Mouse (Mus musculus) olfactory bulb, adult 2 months (tissue): ENCODE measurements at regions not wholly inside any gene's neighbourhood (a gene's known extent, or its start where the extent isn't known, plus 50 kb on each side); places are given as distances from the start of the nearest gene placed in this dataset.
A peak's percentile ranks its signal among the peaks of the same experiment; 100 is the strongest.

Source experiments
- H3K27ac ChIP-seq: fragments of 200-500 bp; 2 replicates; pipeline ENCODE4 v1.5.1; 2012; ENCODE audit warnings: low read depth, low read length; ENCODE audit not compliant: insufficient read depth
- H3K4me1 ChIP-seq: fragments of 200-500 bp; 2 replicates; pipeline ENCODE4 v1.6.1; 2012; ENCODE audit warnings: low read length; ENCODE audit not compliant: control insufficient read depth, insufficient read depth
- H3K4me3 ChIP-seq: fragments of 200-500 bp; 2 replicates; pipeline ENCODE4 v1.5.1; 2012; ENCODE audit warnings: mild to moderate bottlenecking, low read depth, low read length, moderate library complexity; ENCODE audit not compliant: insufficient read depth
- CTCF ChIP-seq: fragments of 200-500 bp; IDR thresholded peaks from 2 replicates; pipeline ENCODE4 v1.5.1; 2012; ENCODE audit warnings: low read depth, mild to moderate bottlenecking, low read length, moderate library complexity; ENCODE audit not compliant: insufficient read depth
- POLR2A ChIP-seq: fragments of 200-500 bp; IDR thresholded peaks from 2 replicates; pipeline ENCODE4 v1.6.1; 2012; ENCODE audit warnings: mild to moderate bottlenecking, low read depth, low read length, moderate library complexity; ENCODE audit not compliant: insufficient read depth
- WGBS: fragments of 180-500 bp; shearing (Covaris S2); methylation state at CpG from one replicate; pipeline ENCODE4 v1.1.7; 2018; 5-methylcytosine and 5-hydroxymethylcytosine counted together

DNA sequence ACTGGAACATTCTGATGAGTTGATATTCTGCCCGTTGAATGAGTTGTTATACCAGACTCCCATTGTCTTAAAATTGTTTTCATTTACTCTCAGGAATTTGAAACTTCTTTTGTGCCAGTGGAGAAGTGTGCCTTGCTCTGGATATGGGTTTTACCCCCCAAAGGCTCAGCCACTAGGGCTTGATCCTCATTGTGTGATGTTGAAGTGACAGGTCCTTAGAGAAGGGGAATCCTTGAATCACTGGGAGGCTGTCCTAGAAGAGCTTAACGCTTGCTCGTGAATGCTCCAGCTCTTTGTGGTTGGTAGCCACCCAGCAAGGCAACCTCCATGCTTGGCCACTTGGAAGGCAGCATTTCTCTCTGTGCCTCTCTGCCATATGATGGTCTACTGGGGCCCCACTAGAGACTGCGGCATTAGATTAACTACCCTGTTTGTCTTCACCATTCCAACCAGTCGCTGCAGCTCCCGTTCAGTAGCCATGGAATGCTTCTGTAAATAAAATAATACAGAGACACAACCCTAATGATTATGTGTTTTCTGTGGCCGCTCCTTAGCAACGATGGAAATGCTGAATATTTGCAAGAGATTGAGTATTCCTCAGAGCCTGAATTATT lies 148.1 kb upstream of the Atp1b1 start:
- Histone ChIP-seq H3K4me1 (peaks cover 3% of the 10 kb centered on the region), H3K4me3 (no peak overlapping the region), H3K27ac (0 out of 2 replicates have a peak overlapping the region, but pooled peaks have one; percentile 46)
- 27% methylated on average over 8 of the region's 8 CpGs for WGBS
- TF ChIP-seq POLR2A, result no peak
- no peak for TF ChIP-seq CTCF

- Histone ChIP-seq H3K4me1 (peaks cover 3% of the 10 kb centered on the region), H3K4me3 (no peak overlapping the region), H3K27ac (no peak overlapping the region)
- WGBS, result 76% methylated on average over 3 of the region's 3 CpGs
- TF ChIP-seq POLR2A (no peak), CTCF (no peak)
Measured at GRCm38 (mm10) chr1:164603433-164603832, 145.3 kb upstream of the Atp1b1 start.

DNA sequence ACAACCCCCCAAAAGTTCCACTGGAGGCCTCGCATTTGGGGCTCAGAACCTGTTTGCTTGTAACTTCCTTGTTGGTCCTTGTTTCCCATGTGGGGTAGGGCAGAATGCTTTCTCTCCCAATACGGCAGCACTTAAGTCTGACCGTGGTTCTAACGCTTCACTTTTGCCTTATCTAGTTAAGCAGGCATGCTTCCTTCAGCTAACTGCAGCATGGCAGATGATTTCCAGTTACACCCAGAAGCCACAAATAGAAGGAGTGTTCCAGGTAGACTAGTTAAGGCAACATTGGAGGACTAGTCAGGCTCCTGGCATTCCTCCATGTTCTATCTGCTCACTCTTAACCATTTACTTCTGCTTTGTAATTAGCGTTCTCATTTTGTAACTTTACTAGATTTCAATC lies 144.4 kb upstream of the Atp1b1 start:
- TF ChIP-seq CTCF, result no peak
- TF ChIP-seq POLR2A, result no peak

GRCm38 (mm10) chr1:164590205-164590613 lies 132.1 kb upstream of the Atp1b1 start:
- WGBS, result 10% methylated on average over 3 of the region's 3 CpGs
- peak overlapping the region; percentile 99 for H3K27ac ChIP-seq

More for the DNA sequence above, 144.4 kb upstream of the Atp1b1 start:
- Histone ChIP-seq H3K4me1 (peaks cover 3% of the 10 kb centered on the region), H3K27ac (no peak overlapping the region), H3K4me3 (no peak overlapping the region)
- 97% methylated on average over 5 of the region's 5 CpGs for WGBS

GRCm38 (mm10) chr1:164586066-164586989 lies 128.2 kb upstream of the Atp1b1 start:
- WGBS, result 16% methylated on average over 11 of the region's 11 CpGs
- no peak for TF ChIP-seq POLR2A
- peak overlapping the region; percentile 88 for H3K27ac ChIP-seq
- no peak overlapping the region for H3K4me3 ChIP-seq
- H3K4me1 ChIP-seq, result peaks cover 10% of the 10 kb centered on the region

More at GRCm38 (mm10) chr1:164590205-164590613, 132.1 kb upstream of the Atp1b1 start:
- TF ChIP-seq CTCF (no peak), POLR2A (no peak)
- H3K4me1 ChIP-seq, result peaks cover 10% of the 10 kb centered on the region
- H3K4me3 ChIP-seq, result no peak overlapping the region

DNA sequence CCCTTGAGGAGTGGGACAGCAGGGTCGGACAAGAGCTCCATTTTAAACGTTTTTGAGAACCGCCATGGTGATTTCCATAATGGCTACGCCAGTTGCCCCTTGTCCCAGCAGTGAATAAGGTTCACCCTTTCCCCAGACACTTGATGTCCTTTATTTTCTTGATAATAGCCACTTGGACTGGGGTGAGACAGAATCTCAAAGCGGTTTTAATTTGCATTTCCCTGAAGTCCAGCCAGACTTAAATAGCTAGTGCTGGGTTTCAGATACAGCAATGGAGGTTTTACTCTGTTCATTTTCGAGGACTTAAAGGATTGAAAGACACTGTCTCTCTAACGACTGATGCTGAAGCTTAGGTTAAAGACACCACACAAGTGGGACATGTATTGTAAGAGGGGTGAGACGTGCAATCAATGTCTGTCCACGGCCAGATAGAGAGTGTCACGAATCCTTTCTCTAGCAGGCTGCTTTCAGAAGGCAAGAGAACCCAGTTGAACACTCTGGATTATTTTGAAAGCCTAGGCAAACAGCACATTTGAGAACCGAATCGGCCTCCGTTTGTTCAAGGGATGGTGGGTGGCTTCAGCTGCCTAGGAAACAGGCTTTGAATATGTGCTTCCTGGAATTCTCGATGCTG lies 118.8 kb upstream of the Atp1b1 start:
- no peak for TF ChIP-seq POLR2A
- TF ChIP-seq CTCF, result no peak
- peak overlapping the region; percentile 77 for H3K27ac ChIP-seq
- WGBS, result 32% methylated on average over 14 of the region's 14 CpGs

DNA sequence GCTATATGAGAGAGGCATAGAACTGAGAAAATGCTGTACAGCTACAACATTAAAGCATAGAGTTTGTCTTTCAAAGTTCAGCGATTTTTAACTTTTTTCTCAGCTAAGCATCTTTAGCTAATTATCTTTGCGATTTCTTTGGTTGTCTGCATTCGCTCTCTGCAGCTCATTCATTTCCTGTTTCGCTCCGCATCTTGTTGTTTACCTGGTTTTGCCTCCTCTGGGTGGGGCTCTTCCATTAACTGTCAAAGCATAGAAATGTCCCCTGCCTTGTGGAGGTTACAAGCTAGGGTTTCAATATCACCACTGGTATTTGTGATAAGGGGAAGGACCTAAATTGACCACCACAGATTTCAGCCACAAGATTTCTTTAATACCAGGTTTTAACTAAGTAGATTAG lies 115.5 kb upstream of the Atp1b1 start:
- H3K4me1 ChIP-seq, result peaks cover 3% of the 10 kb centered on the region; the same call in 1 of the 2 replicates
- no peak overlapping the region for H3K27ac ChIP-seq
- no peak overlapping the region for H3K4me3 ChIP-seq
- 91% methylated on average over 5 of the region's 5 CpGs for WGBS
- TF ChIP-seq POLR2A, result no peak

More for the DNA sequence above, 118.8 kb upstream of the Atp1b1 start:
- H3K4me3 ChIP-seq, result no peak overlapping the region
- peaks cover 3% of the 10 kb centered on the region; the same call in 1 of the 2 replicates for H3K4me1 ChIP-seq

DNA sequence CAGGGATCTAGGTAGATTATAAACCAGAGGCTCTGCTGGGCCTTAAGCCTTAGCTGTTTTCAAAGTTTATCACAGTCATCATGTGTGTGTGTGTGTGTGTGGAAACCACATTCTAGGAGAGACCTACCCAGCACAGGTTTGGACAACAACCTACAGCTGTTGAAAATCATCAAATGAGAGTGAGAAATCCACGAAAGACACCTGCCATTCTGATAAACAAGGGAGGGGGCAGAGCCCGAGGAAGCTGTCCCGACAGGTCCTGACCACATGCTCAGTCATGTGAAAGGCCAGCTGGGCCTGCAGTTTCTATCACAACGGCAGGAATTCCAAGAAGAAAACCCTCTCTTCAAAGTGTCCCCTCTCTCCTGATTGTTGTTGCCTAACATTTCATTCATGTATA lies 114.0 kb upstream of the Atp1b1 start:
- Histone ChIP-seq H3K4me1 (peaks cover 1% of the 10 kb centered on the region; the same call in 1 of the 2 replicates), H3K27ac (no peak overlapping the region), H3K4me3 (no peak overlapping the region)
- TF ChIP-seq CTCF, result no peak
- no peak for TF ChIP-seq POLR2A
- 64% methylated on average over 4 of the region's 4 CpGs for WGBS

GRCm38 (mm10) chr1:164571496-164572078 lies 113.4 kb upstream of the Atp1b1 start:
- Histone ChIP-seq H3K4me3 (no peak overlapping the region), H3K4me1 (no peaks in the 10 kb centered on the region)
- 87% methylated on average over 5 of the region's 5 CpGs for WGBS

More at GRCm38 (mm10) chr1:164571496-164572078, 113.4 kb upstream of the Atp1b1 start:
- no peak for TF ChIP-seq POLR2A
- TF ChIP-seq CTCF, result no peak
- H3K27ac ChIP-seq, result no peak overlapping the region
